Mouse (Mus musculus) hindbrain, embryonic 16.5 days (tissue): ENCODE measurements at regions not wholly inside any gene's neighbourhood (a gene's known extent, or its start where the extent isn't known, plus 50 kb on each side); places are given as distances from the start of the nearest gene placed in this dataset.

Source experiments
- ATAC-seq: fragments of 200-750 bp; cut with Nextera tagmentation; 2 replicates; pipeline ENCODE4 v1.8.0; 2017; ENCODE audit warnings: moderate TSS enrichment, moderate library complexity
- H3K27ac ChIP-seq: fragments of 300-500 bp; sonication (generic); 2 replicates; pipeline ENCODE4 v1.5.1; 2014; ENCODE audit warnings: low read depth, mild to moderate bottlenecking, control low read depth, low read length, moderate library complexity
- H3K27me3 ChIP-seq: fragments of 300-500 bp; sonication (generic); replicated peaks from 2 replicates; pipeline ENCODE4 v1.6.1; 2014; ENCODE audit warnings: low read length; ENCODE audit not compliant: control insufficient read depth, insufficient read depth
- H3K36me3 ChIP-seq: fragments of 300-500 bp; sonication (generic); 2 replicates; pipeline ENCODE4 v1.6.1; 2014; ENCODE audit warnings: mild to moderate bottlenecking, low read length, moderate library complexity, mixed read lengths; ENCODE audit not compliant: control insufficient read depth, insufficient read depth
- H3K4me1 ChIP-seq: fragments of 300-500 bp; sonication (generic); 2 replicates; pipeline ENCODE4 v1.6.1; 2014; ENCODE audit warnings: low read depth, low read length; ENCODE audit not compliant: control insufficient read depth, insufficient read depth
- H3K4me2 ChIP-seq: fragments of 300-500 bp; sonication (generic); 2 replicates; pipeline ENCODE4 v1.6.1; 2014; ENCODE audit warnings: mild to moderate bottlenecking, low read length, control low read depth, moderate library complexity
- H3K4me3 ChIP-seq: fragments of 300-500 bp; sonication (generic); 2 replicates; pipeline ENCODE4 v1.5.1; 2014; ENCODE audit warnings: mild to moderate bottlenecking, low read length, control low read depth, moderate library complexity
- H3K9ac ChIP-seq: fragments of 300-500 bp; sonication (generic); 2 replicates; pipeline ENCODE4 v1.6.1; 2014; ENCODE audit warnings: low read depth, mild to moderate bottlenecking, control low read depth, low read length, moderate library complexity
- H3K9me3 ChIP-seq: fragments of 300-500 bp; sonication (generic); 2 replicates; pipeline ENCODE4 v1.6.1; 2014; ENCODE audit warnings: mild to moderate bottlenecking, low read length, moderate library complexity; ENCODE audit not compliant: control insufficient read depth
- WGBS: fragments of 180-500 bp; shearing (Covaris S2); extraction: QIAGEN DNeasy Blood & Tissue Kit; methylation state at CpG from one replicate; pipeline ENCODE4 v1.1.7; 2014; 5-methylcytosine and 5-hydroxymethylcytosine counted together

- WGBS: 79% methylated on average over 7 of the region's 7 CpGs
- no peak overlapping the region for H3K9ac ChIP-seq
- H3K4me2 ChIP-seq: no peak overlapping the region
- no peak overlapping the region for H3K27ac ChIP-seq
- no peaks in the 10 kb centered on the region for H3K27me3 ChIP-seq
- H3K4me1 ChIP-seq: no peaks in the 10 kb centered on the region
- H3K4me3 ChIP-seq: no peak overlapping the region
- ATAC-seq: no peak
- no peaks in the 10 kb centered on the region for H3K9me3 ChIP-seq
- no peaks in the 10 kb centered on the region for H3K36me3 ChIP-seq
Measured at GRCm38 (mm10) chr17:72691630-72692029, 87.2 kb upstream of the Alk start.

GRCm38 (mm10) chr17:72689606-72690005, 85.2 kb upstream of the Alk start:
- H3K9ac ChIP-seq: no peak overlapping the region
- H3K27ac ChIP-seq: no peak overlapping the region
- H3K36me3 ChIP-seq: no peaks in the 10 kb centered on the region
- no peak overlapping the region for H3K4me3 ChIP-seq
- WGBS: 89% methylated on average over 10 of the region's 10 CpGs
- H3K4me1 ChIP-seq: no peaks in the 10 kb centered on the region
- no peak overlapping the region for H3K4me2 ChIP-seq
- no peaks in the 10 kb centered on the region for H3K9me3 ChIP-seq
- no peak for ATAC-seq
- H3K27me3 ChIP-seq: no peaks in the 10 kb centered on the region

- no peak for ATAC-seq
- Histone ChIP-seq H3K4me3 (no peak overlapping the region), H3K36me3 (no peaks in the 10 kb centered on the region), H3K4me2 (no peak overlapping the region), H3K27me3 (no peaks in the 10 kb centered on the region), H3K9ac (no peak overlapping the region), H3K4me1 (no peaks in the 10 kb centered on the region), H3K9me3 (no peaks in the 10 kb centered on the region), H3K27ac (no peak overlapping the region)
- 92% methylated on average over 8 of the region's 8 CpGs for WGBS
Measured at GRCm38 (mm10) chr17:72688800-72689199, 84.4 kb upstream of the Alk start.

- Histone ChIP-seq H3K4me2 (no peak overlapping the region), H3K9me3 (no peaks in the 10 kb centered on the region), H3K27me3 (no peaks in the 10 kb centered on the region), H3K4me1 (no peaks in the 10 kb centered on the region), H3K4me3 (no peak overlapping the region), H3K36me3 (no peaks in the 10 kb centered on the region), H3K27ac (no peak overlapping the region), H3K9ac (no peak overlapping the region)
- no peak for ATAC-seq
- WGBS: 87% methylated on average over 4 of the region's 4 CpGs
Measured at GRCm38 (mm10) chr17:72674658-72675057, 70.2 kb upstream of the Alk start.

- no peaks in the 10 kb centered on the region for H3K27me3 ChIP-seq
- H3K36me3 ChIP-seq: no peaks in the 10 kb centered on the region
- H3K27ac ChIP-seq: no peak overlapping the region
- no peak overlapping the region for H3K4me3 ChIP-seq
- ATAC-seq: no peak
- H3K4me1 ChIP-seq: no peaks in the 10 kb centered on the region
- no peak overlapping the region for H3K4me2 ChIP-seq
- WGBS: 71% methylated on average over 3 of the region's 3 CpGs
- no peak overlapping the region for H3K9ac ChIP-seq
- no peaks in the 10 kb centered on the region for H3K9me3 ChIP-seq
Measured at GRCm38 (mm10) chr17:72672010-72672409, 67.6 kb upstream of the Alk start.

GRCm38 (mm10) chr17:72666961-72667360, 62.5 kb upstream of the Alk start:
- WGBS: 71% methylated on average over 2 of the region's 2 CpGs
- no peak overlapping the region for H3K4me2 ChIP-seq

GRCm38 (mm10) chr17:72661678-72662077, 57.3 kb upstream of the Alk start:
- Histone ChIP-seq H3K9ac (no peak overlapping the region), H3K9me3 (no peaks in the 10 kb centered on the region), H3K36me3 (no peaks in the 10 kb centered on the region), H3K27ac (no peak overlapping the region), H3K27me3 (no peaks in the 10 kb centered on the region), H3K4me2 (no peak overlapping the region), H3K4me1 (peaks cover 2% of the 10 kb centered on the region; the same call in 1 of the 2 replicates), H3K4me3 (no peak overlapping the region)
- no peak for ATAC-seq
- WGBS: 74% methylated on average over 2 of the region's 2 CpGs

More at GRCm38 (mm10) chr17:72666961-72667360, 62.5 kb upstream of the Alk start:
- ATAC-seq: no peak
- Histone ChIP-seq H3K4me1 (no peaks in the 10 kb centered on the region), H3K27me3 (no peaks in the 10 kb centered on the region), H3K36me3 (no peaks in the 10 kb centered on the region), H3K27ac (no peak overlapping the region), H3K9ac (no peak overlapping the region), H3K4me3 (no peak overlapping the region), H3K9me3 (no peaks in the 10 kb centered on the region)

- Histone ChIP-seq H3K27me3 (no peaks in the 10 kb centered on the region), H3K9ac (no peak overlapping the region), H3K4me2 (no peak overlapping the region), H3K27ac (no peak overlapping the region), H3K4me3 (no peak overlapping the region), H3K4me1 (peaks cover 2% of the 10 kb centered on the region; the same call in 1 of the 2 replicates), H3K36me3 (no peaks in the 10 kb centered on the region), H3K9me3 (no peaks in the 10 kb centered on the region)
- 60% methylated on average over 6 of the region's 6 CpGs for WGBS
- ATAC-seq: no peak
Measured at GRCm38 (mm10) chr17:72658744-72659143, 54.3 kb upstream of the Alk start.

- no peaks in the 10 kb centered on the region for H3K9me3 ChIP-seq
- H3K36me3 ChIP-seq: no peaks in the 10 kb centered on the region
- no peak overlapping the region for H3K27ac ChIP-seq
- H3K4me2 ChIP-seq: no peak overlapping the region
- H3K27me3 ChIP-seq: no peaks in the 10 kb centered on the region
- H3K4me3 ChIP-seq: no peak overlapping the region
- 52% methylated on average over 8 of the region's 8 CpGs for WGBS
- no peak overlapping the region for H3K9ac ChIP-seq
- H3K4me1 ChIP-seq: peaks cover 2% of the 10 kb centered on the region; the same call in 1 of the 2 replicates
- no peak for ATAC-seq
Measured at GRCm38 (mm10) chr17:72657826-72658225, 53.4 kb upstream of the Alk start.
